Mouse (Mus musculus): ENCODE measurements around the gene Lsmem1. TPM values are rescaled to one million over a fixed set of nuclear protein-coding genes. Genes with fewer than 3 reads are reported as not detected.

Lsmem1 gene
- polyA plus RNA-seq (2014; fragmentation: Nextera tagmentation; extraction: Ambion mirVana): not detected in 2 replicates

GRCm38 (mm10) chr12:40199302-40199701 lies at the start of gene Lsmem1:
Gene Lsmem1, minus strand, starts transcription at chr12:40199490.
- H3K4me2 ChIP-seq (replicated peaks; ENCODE audit: low read depth, low read length): no peak within 1 kb of the TSS
- WGBS: 81% methylated on average over 8 of the region's 8 CpGs
- H3K4me3 ChIP-seq (ENCODE audit: low read depth, low read length): no peak within 1 kb of the TSS
- no peak for ATAC-seq (ENCODE audit: insufficient number of reproducible peaks, insufficient read depth, low FRiP score, low read depth)
- H3K27me3 ChIP-seq (ENCODE audit: control insufficient read depth, insufficient read depth, low read length): no peaks in the 10 kb centered on the region
- no peaks in the 10 kb centered on the region for H3K4me1 ChIP-seq (ENCODE audit: control insufficient read depth, insufficient read depth, low read length)
- no peak within 1 kb of the TSS for H3K9ac ChIP-seq (replicated peaks; ENCODE audit: low read depth, low read length)
- no peaks in the 10 kb centered on the region for H3K9me3 ChIP-seq (ENCODE audit: control insufficient read depth, low read depth, low read length)
- peaks cover 14% of the 10 kb centered on the region; the same call in 1 of the 2 replicates for H3K36me3 ChIP-seq (ENCODE audit: control insufficient read depth, insufficient read depth, low read length)
- no peak within 1 kb of the TSS for H3K27ac ChIP-seq (ENCODE audit: low read length)

GRCm38 (mm10) chr12:40248454-40249180 lies 49.3 kb upstream of the Lsmem1 start, which contains the start of gene Ifrd1:
Gene Ifrd1, minus strand, starts transcription at chr12:40248504.
- H3K4me2 ChIP-seq (replicated peaks; ENCODE audit: low read depth, low read length): no peak within 1 kb of the TSS
- H3K9me3 ChIP-seq (ENCODE audit: control insufficient read depth, low read depth, low read length): no peaks in the 10 kb centered on the region
- no peak within 1 kb of the TSS for H3K4me3 ChIP-seq (ENCODE audit: low read depth, low read length)
- WGBS: 66% methylated on average over 5 of the region's 5 CpGs
- H3K9ac ChIP-seq (replicated peaks; ENCODE audit: low read depth, low read length): no peak within 1 kb of the TSS
- H3K27me3 ChIP-seq (ENCODE audit: control insufficient read depth, insufficient read depth, low read length): no peaks in the 10 kb centered on the region
- peaks cover 5% of the 10 kb centered on the region; the same call in 1 of the 2 replicates for H3K4me1 ChIP-seq (ENCODE audit: control insufficient read depth, insufficient read depth, low read length)
- H3K27ac ChIP-seq (ENCODE audit: low read length): no peak within 1 kb of the TSS
- no peaks in the 10 kb centered on the region for H3K36me3 ChIP-seq (ENCODE audit: control insufficient read depth, insufficient read depth, low read length)
- ATAC-seq (ENCODE audit: insufficient number of reproducible peaks, insufficient read depth, low FRiP score, low read depth): no peak

- no peaks in the 10 kb centered on the region for H3K36me3 ChIP-seq (ENCODE audit: control insufficient read depth, insufficient read depth, low read length)
- peak; percentile 90 for ATAC-seq (ENCODE audit: insufficient number of reproducible peaks, insufficient read depth, low FRiP score, low read depth)
- 56% methylated on average over 6 of the region's 6 CpGs for WGBS
- H3K9me3 ChIP-seq (ENCODE audit: control insufficient read depth, low read depth, low read length): no peaks in the 10 kb centered on the region
- no peak overlapping the region for H3K4me3 ChIP-seq (ENCODE audit: low read depth, low read length)
- H3K4me2 ChIP-seq (replicated peaks; ENCODE audit: low read depth, low read length): no peak overlapping the region
- no peak overlapping the region for H3K9ac ChIP-seq (replicated peaks; ENCODE audit: low read depth, low read length)
- peaks cover 5% of the 10 kb centered on the region; the same call in 1 of the 2 replicates for H3K4me1 ChIP-seq (ENCODE audit: control insufficient read depth, insufficient read depth, low read length)
- H3K27ac ChIP-seq (ENCODE audit: low read length): no peak overlapping the region
- no peaks in the 10 kb centered on the region for H3K27me3 ChIP-seq (ENCODE audit: control insufficient read depth, insufficient read depth, low read length)
Observed at GRCm38 (mm10) chr12:40247976-40248375, 48.7 kb upstream of the Lsmem1 start.

- Histone ChIP-seq H3K4me1 (ENCODE audit: control insufficient read depth, insufficient read depth, low read length) (peaks cover 5% of the 10 kb centered on the region; the same call in 1 of the 2 replicates), H3K4me2 (replicated peaks; ENCODE audit: low read depth, low read length) (no peak overlapping the region), H3K4me3 (ENCODE audit: low read depth, low read length) (no peak overlapping the region), H3K27me3 (ENCODE audit: control insufficient read depth, insufficient read depth, low read length) (no peaks in the 10 kb centered on the region), H3K27ac (ENCODE audit: low read length) (no peak overlapping the region), H3K9ac (replicated peaks; ENCODE audit: low read depth, low read length) (no peak overlapping the region), H3K9me3 (ENCODE audit: control insufficient read depth, low read depth, low read length) (no peaks in the 10 kb centered on the region), H3K36me3 (ENCODE audit: control insufficient read depth, insufficient read depth, low read length) (no peaks in the 10 kb centered on the region)
- WGBS: 45% methylated on average over 4 of the region's 4 CpGs
- no peak for ATAC-seq (ENCODE audit: insufficient number of reproducible peaks, insufficient read depth, low FRiP score, low read depth)
Observed at GRCm38 (mm10) chr12:40247384-40247783, 48.1 kb upstream of the Lsmem1 start.

- WGBS: 93% methylated on average over 7 of the region's 7 CpGs
- H3K9me3 ChIP-seq (ENCODE audit: control insufficient read depth, low read depth, low read length): no peaks in the 10 kb centered on the region
- no peak for ATAC-seq (ENCODE audit: insufficient number of reproducible peaks, insufficient read depth, low FRiP score, low read depth)
- no peaks in the 10 kb centered on the region for H3K27me3 ChIP-seq (ENCODE audit: control insufficient read depth, insufficient read depth, low read length)
- no peak overlapping the region for H3K4me2 ChIP-seq (replicated peaks; ENCODE audit: low read depth, low read length)
- H3K4me3 ChIP-seq (ENCODE audit: low read depth, low read length): no peak overlapping the region
- no peak overlapping the region for H3K27ac ChIP-seq (ENCODE audit: low read length)
- no peak overlapping the region for H3K9ac ChIP-seq (replicated peaks; ENCODE audit: low read depth, low read length)
- no peaks in the 10 kb centered on the region for H3K36me3 ChIP-seq (ENCODE audit: control insufficient read depth, insufficient read depth, low read length)
- H3K4me1 ChIP-seq (ENCODE audit: control insufficient read depth, insufficient read depth, low read length): peaks cover 5% of the 10 kb centered on the region; the same call in 1 of the 2 replicates
Observed at GRCm38 (mm10) chr12:40245434-40245970, 46.2 kb upstream of the Lsmem1 start.

GRCm38 (mm10) chr12:40244926-40245325 lies 45.6 kb upstream of the Lsmem1 start:
- no peak overlapping the region for H3K9ac ChIP-seq (replicated peaks; ENCODE audit: low read depth, low read length)
- no peaks in the 10 kb centered on the region for H3K36me3 ChIP-seq (ENCODE audit: control insufficient read depth, insufficient read depth, low read length)
- no peak overlapping the region for H3K4me2 ChIP-seq (replicated peaks; ENCODE audit: low read depth, low read length)
- no peak overlapping the region for H3K4me3 ChIP-seq (ENCODE audit: low read depth, low read length)
- no peaks in the 10 kb centered on the region for H3K9me3 ChIP-seq (ENCODE audit: control insufficient read depth, low read depth, low read length)
- H3K4me1 ChIP-seq (ENCODE audit: control insufficient read depth, insufficient read depth, low read length): peaks cover 5% of the 10 kb centered on the region; the same call in 1 of the 2 replicates
- WGBS: 91% methylated on average over 5 of the region's 5 CpGs
- H3K27me3 ChIP-seq (ENCODE audit: control insufficient read depth, insufficient read depth, low read length): no peaks in the 10 kb centered on the region
- no peak overlapping the region for H3K27ac ChIP-seq (ENCODE audit: low read length)
- ATAC-seq (ENCODE audit: insufficient number of reproducible peaks, insufficient read depth, low FRiP score, low read depth): no peak

GRCm38 (mm10) chr12:40243821-40244221 lies 44.5 kb upstream of the Lsmem1 start:
- Histone ChIP-seq H3K9me3 (ENCODE audit: control insufficient read depth, low read depth, low read length) (no peaks in the 10 kb centered on the region), H3K4me2 (replicated peaks; ENCODE audit: low read depth, low read length) (no peak overlapping the region), H3K36me3 (ENCODE audit: control insufficient read depth, insufficient read depth, low read length) (no peaks in the 10 kb centered on the region), H3K4me1 (ENCODE audit: control insufficient read depth, insufficient read depth, low read length) (peaks cover 5% of the 10 kb centered on the region; the same call in 1 of the 2 replicates), H3K27me3 (ENCODE audit: control insufficient read depth, insufficient read depth, low read length) (no peaks in the 10 kb centered on the region), H3K27ac (ENCODE audit: low read length) (no peak overlapping the region), H3K4me3 (ENCODE audit: low read depth, low read length) (no peak overlapping the region), H3K9ac (replicated peaks; ENCODE audit: low read depth, low read length) (no peak overlapping the region)
- ATAC-seq (ENCODE audit: insufficient number of reproducible peaks, insufficient read depth, low FRiP score, low read depth): no peak
- 31% methylated on average over 11 of the region's 11 CpGs for WGBS

GRCm38 (mm10) chr12:40243241-40243640 lies 44.0 kb upstream of the Lsmem1 start:
- no peak overlapping the region for H3K27ac ChIP-seq (ENCODE audit: low read length)
- no peaks in the 10 kb centered on the region for H3K9me3 ChIP-seq (ENCODE audit: control insufficient read depth, low read depth, low read length)
- 58% methylated on average over 4 of the region's 4 CpGs for WGBS
- H3K4me2 ChIP-seq (replicated peaks; ENCODE audit: low read depth, low read length): no peak overlapping the region
- H3K4me1 ChIP-seq (ENCODE audit: control insufficient read depth, insufficient read depth, low read length): peaks cover 5% of the 10 kb centered on the region; the same call in 1 of the 2 replicates
- H3K36me3 ChIP-seq (ENCODE audit: control insufficient read depth, insufficient read depth, low read length): no peaks in the 10 kb centered on the region
- no peak for ATAC-seq (ENCODE audit: insufficient number of reproducible peaks, insufficient read depth, low FRiP score, low read depth)
- H3K27me3 ChIP-seq (ENCODE audit: control insufficient read depth, insufficient read depth, low read length): no peaks in the 10 kb centered on the region
- no peak overlapping the region for H3K4me3 ChIP-seq (ENCODE audit: low read depth, low read length)
- no peak overlapping the region for H3K9ac ChIP-seq (replicated peaks; ENCODE audit: low read depth, low read length)

Data from stomach, embryonic 14.5 days (tissue).